Mouse (Mus musculus) forebrain, embryonic 16.5 days (tissue): ENCODE measurements around the gene Serpini1. TPM values are rescaled to one million over a fixed set of nuclear protein-coding genes. Genes with fewer than 3 reads are reported as not detected.

Experiments
- ATAC-seq: fragments of 200-750 bp; cut with Nextera tagmentation; 2 replicates; pipeline ENCODE4 v1.8.0; 2017; ENCODE audit warnings: mild to moderate bottlenecking, moderate library complexity
- H3K27ac ChIP-seq: fragments of 300-500 bp; sonication (generic); 2 replicates; pipeline ENCODE4 v1.5.1; 2014; ENCODE audit warnings: low read length, control low read depth
- H3K27me3 ChIP-seq: fragments of 300-500 bp; sonication (generic); replicated peaks from 2 replicates; pipeline ENCODE4 v1.6.1; 2014; ENCODE audit warnings: low read length; ENCODE audit not compliant: control insufficient read depth, insufficient read depth
- H3K36me3 ChIP-seq: fragments of 300-500 bp; sonication (generic); 2 replicates; pipeline ENCODE4 v1.6.1; 2014; ENCODE audit not compliant: control insufficient read depth, insufficient read depth
- H3K4me1 ChIP-seq: fragments of 300-500 bp; sonication (generic); replicated peaks from 2 replicates; pipeline ENCODE4 v1.6.1; 2014; ENCODE audit warnings: low read length; ENCODE audit not compliant: control insufficient read depth, insufficient read depth
- H3K4me2 ChIP-seq: fragments of 300-500 bp; sonication (generic); 2 replicates; pipeline ENCODE4 v1.6.1; 2014; ENCODE audit warnings: mild to moderate bottlenecking, low read length, control low read depth
- H3K4me3 ChIP-seq: fragments of 300-500 bp; sonication (generic); replicated peaks from 2 replicates; pipeline ENCODE4 v1.5.1; 2014; ENCODE audit warnings: mild to moderate bottlenecking, low read length, control low read depth
- H3K9ac ChIP-seq: fragments of 300-500 bp; sonication (generic); replicated peaks from 2 replicates; pipeline ENCODE4 v1.6.1; 2014; ENCODE audit warnings: low read depth, low read length, control low read depth
- H3K9me3 ChIP-seq: fragments of 300-500 bp; sonication (generic); 2 replicates; pipeline ENCODE4 v1.6.1; 2016; ENCODE audit warnings: low read length; ENCODE audit not compliant: control insufficient read depth
- whole genome bisulfite sequencing: fragments of 180-500 bp; shearing (Covaris S2); extraction: QIAGEN DNeasy Blood & Tissue Kit; methylation state at CpG from one replicate; pipeline ENCODE4 v1.1.7; 2014; 5-methylcytosine and 5-hydroxymethylcytosine counted together
- polyA plus RNA-seq: library from polyadenylated mRNA; unstranded; fragments of >200 nt; fragmentation: Nextera tagmentation; extraction: Ambion mirVana; gene quantifications from 2 replicates; pipeline ENCODE4 v1.2.1, GENCODE M21; 2015

Gene Serpini1
- polyA plus RNA-seq, 1 experiment from 2014 or later: 128 TPM

DNA sequence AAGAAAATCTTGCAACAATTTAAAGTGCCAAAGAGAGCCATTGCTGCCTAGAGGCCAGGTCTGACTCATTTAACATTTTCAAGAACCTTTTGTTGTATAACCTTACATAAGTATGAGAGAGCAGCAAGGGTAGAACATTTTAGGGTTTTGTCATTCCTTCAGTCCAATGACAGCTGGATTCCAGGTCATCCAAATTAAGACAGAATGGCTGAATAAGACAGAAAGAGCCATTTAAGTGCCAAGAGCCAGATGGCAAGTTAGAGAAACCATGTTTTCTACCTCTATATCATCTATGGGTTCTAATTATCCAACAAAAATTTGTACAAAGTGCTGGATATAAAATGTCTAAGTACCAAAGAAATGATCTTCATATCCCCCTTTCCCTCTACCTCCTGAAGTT lies 6.1 kb upstream of the Serpini1 start:
- H3K27ac ChIP-seq: no peak overlapping the region
- no peak for ATAC-seq
- H3K9me3 ChIP-seq: no peaks in the 10 kb centered on the region
- no peaks in the 10 kb centered on the region for H3K27me3 ChIP-seq
- no peak overlapping the region for H3K4me2 ChIP-seq
- H3K4me1 ChIP-seq: peaks cover 6% of the 10 kb centered on the region
- no peak overlapping the region for H3K4me3 ChIP-seq
- H3K9ac ChIP-seq: no peak overlapping the region
- H3K36me3 ChIP-seq: no peaks in the 10 kb centered on the region

DNA sequence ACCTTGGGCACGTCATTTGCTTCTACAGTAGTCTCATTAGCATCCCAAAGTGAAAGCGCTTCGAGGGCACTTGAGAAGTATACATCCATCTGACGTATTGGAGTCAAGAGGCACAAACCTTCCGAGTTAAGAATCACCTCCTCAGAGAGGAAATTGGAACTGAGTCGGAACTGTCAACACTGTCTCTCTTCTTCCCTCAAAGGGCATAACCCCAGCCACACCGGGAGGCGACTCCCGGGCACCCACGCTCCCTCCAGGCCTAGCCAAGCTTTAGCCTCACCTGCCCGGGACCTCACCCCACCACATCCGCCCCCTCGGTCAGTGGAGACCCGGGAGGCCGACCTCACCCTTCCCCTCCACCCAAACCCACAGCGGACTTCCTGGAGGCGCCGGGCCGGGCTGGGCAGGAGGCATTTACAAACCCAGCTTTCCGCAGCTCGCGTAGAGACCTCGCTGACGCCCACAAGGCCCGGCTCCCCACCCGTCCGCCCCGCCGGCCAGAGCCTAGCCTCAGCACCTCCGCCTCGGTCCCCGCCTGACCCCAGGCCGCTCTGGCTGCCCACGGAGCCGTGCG lies 1.1 kb upstream of the Serpini1 start:
- Histone ChIP-seq H3K9me3 (no peaks in the 10 kb centered on the region), H3K36me3 (no peaks in the 10 kb centered on the region)
- no peak; the same call in 1 of the 2 replicates for ATAC-seq

DNA sequence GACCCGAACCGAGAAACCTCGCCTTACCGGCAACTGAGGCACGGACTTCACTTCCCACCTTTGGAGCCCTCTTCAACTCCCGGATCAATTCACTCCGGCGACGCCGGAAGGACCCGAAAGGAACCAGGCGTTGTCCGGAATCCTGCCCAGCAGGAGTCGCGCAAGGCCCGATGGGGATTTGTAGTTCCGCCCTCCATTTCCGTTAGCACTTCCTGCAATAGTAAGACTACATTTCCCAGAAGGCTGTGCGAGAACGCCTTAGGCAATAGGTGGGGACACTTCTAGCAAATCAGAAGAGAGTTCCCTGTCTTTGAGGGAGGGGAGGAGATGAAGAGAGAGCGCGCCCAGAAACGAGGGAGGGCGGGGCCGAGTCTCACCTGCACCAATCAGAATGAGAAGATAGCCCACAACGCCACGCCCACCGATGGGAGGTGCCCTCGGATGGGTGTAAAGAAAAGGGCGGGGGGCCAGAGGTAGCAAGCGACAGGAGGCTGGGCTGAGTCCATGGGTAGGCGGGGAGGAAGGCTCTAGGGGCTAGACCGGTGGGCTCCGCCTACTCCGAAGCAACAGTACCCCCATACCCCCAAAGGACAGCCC lies 554 bp upstream of the Serpini1 start, which contains the start of gene Pdcd10:
TSS of gene Pdcd10 (minus strand) at position 162 of the 597 bp plus-strand sequence.
- no peaks in the 10 kb centered on the region for H3K36me3 ChIP-seq
- WGBS: under 1% methylated on average over 35 of the region's 35 CpGs
- H3K27me3 ChIP-seq: no peaks in the 10 kb centered on the region
- H3K4me2 ChIP-seq: peak within 1 kb of the TSS; percentile 85
- peaks cover 6% of the 10 kb centered on the region for H3K4me1 ChIP-seq
- no peaks in the 10 kb centered on the region for H3K9me3 ChIP-seq
- H3K9ac ChIP-seq: peak within 1 kb of the TSS; percentile 77
- peak within 1 kb of the TSS; percentile 87 for H3K27ac ChIP-seq
- peak; percentile 94 for ATAC-seq
- H3K4me3 ChIP-seq: peak within 1 kb of the TSS; percentile 71

More for the DNA sequence above, 1.1 kb upstream of the Serpini1 start:
- peak overlapping the region; percentile 72; the same call in 1 of the 2 replicates for H3K27ac ChIP-seq
- H3K4me3 ChIP-seq: peak overlapping the region; percentile 71
- H3K27me3 ChIP-seq: no peaks in the 10 kb centered on the region
- under 1% methylated on average over 35 of the region's 36 CpGs for WGBS
- peak overlapping the region; percentile 77 for H3K9ac ChIP-seq
- H3K4me1 ChIP-seq: peaks cover 6% of the 10 kb centered on the region
- peak overlapping the region; percentile 85 for H3K4me2 ChIP-seq

DNA sequence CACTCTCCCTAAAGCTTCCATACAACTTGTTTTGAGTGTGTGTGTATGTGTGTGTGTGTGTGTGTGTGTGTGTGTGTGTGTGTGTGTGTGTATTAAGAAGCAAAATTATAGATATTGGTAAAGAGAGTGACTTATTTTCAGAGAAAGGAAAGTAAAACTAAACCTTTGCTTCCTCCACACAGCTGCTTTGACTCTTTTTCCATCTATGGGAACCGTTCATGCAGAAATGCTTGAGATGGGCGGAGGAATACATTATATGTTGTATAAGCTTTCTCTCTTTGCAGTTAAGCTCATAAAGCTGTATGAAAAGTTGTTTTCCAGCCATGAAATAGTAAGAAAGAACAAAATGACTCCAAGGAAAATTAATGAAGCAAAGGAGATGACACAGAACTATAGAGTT lies 16.7 kb downstream of the Serpini1 start:
- Histone ChIP-seq H3K4me1 (no peaks in the 10 kb centered on the region), H3K4me3 (no peak overlapping the region), H3K9ac (no peak overlapping the region), H3K36me3 (no peaks in the 10 kb centered on the region), H3K27me3 (no peaks in the 10 kb centered on the region), H3K9me3 (no peaks in the 10 kb centered on the region), H3K4me2 (no peak overlapping the region), H3K27ac (no peak overlapping the region)
- ATAC-seq: no peak
- 74% methylated on average over 2 of the region's 2 CpGs for WGBS

DNA sequence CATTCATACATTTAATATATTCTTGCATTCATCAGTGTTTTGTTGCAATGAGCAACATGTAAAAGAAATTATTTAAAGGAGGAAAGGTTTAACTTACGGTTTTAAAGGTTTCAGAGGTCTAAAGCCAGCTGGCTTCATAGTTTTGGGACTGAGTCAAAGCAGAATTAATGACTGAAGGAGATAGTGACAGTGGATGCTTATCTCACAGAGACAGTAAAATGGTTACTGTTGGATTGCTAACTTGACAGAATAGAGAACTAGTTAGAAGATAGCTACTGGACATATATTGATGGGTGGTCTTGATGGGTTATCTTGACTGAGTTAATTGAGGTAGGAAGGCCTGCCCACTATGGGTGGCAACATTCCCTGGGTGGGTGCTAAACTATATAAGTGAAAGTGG lies 18.2 kb downstream of the Serpini1 start:
- Histone ChIP-seq H3K9me3 (no peaks in the 10 kb centered on the region), H3K4me1 (no peaks in the 10 kb centered on the region), H3K27me3 (no peaks in the 10 kb centered on the region), H3K4me3 (no peak overlapping the region), H3K9ac (no peak overlapping the region), H3K36me3 (no peaks in the 10 kb centered on the region), H3K4me2 (no peak overlapping the region), H3K27ac (no peak overlapping the region)
- ATAC-seq: no peak
- 77% methylated on average over 1 of the region's 1 CpGs for WGBS

DNA sequence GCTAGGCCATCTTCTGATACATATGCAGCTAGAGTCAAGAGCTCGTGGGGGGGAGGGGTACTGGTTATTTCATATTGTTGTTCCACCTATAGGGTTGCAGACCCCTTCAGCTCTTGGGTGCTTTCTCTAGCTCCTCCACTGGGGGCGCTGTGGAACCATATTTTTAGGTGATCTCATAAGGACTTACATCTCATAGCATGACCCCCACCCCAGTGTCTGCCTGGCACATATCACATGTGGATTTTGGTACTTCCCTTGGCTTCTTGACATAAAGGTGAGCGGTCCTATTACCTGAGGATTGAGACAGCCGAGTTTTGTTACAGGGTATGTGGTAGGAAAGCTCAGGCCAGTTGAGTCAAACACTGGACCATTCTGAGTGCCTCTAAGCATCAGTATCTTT lies 22.0 kb downstream of the Serpini1 start:
- no peaks in the 10 kb centered on the region for H3K27me3 ChIP-seq
- no peak overlapping the region for H3K4me2 ChIP-seq
- no peak overlapping the region for H3K4me3 ChIP-seq
- WGBS: 48% methylated on average over 4 of the region's 4 CpGs
- H3K4me1 ChIP-seq: 0 out of 2 replicates have a peak, but pooled peaks cover 4% of the 10 kb centered on the region
- no peak for ATAC-seq
- no peak overlapping the region for H3K27ac ChIP-seq
- no peaks in the 10 kb centered on the region for H3K36me3 ChIP-seq
- H3K9me3 ChIP-seq: no peaks in the 10 kb centered on the region
- no peak overlapping the region for H3K9ac ChIP-seq

DNA sequence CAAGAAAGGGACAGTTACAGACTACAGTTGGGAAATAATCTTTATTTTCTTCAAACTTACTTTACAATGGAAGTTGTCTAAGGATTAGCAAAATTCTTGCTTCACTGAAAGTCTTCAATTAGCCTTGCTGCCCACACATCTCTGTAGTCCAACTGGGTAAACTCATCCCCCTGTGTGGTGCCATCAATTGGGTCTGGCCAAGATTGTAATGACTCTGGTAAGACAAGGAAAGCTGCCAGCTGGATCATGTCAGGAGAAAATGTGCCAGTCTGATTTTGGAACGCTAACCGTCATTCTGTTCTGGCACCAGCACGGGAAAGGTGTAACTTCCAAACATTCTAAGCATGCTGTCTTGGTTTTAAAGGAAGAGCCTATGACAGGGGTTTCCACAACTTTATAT lies 25.9 kb downstream of the Serpini1 start:
- Histone ChIP-seq H3K4me1 (0 out of 2 replicates have a peak, but pooled peaks cover 4% of the 10 kb centered on the region), H3K9me3 (no peaks in the 10 kb centered on the region), H3K27ac (no peak overlapping the region), H3K4me3 (no peak overlapping the region), H3K9ac (no peak overlapping the region), H3K4me2 (no peak overlapping the region), H3K36me3 (no peaks in the 10 kb centered on the region), H3K27me3 (no peaks in the 10 kb centered on the region)
- ATAC-seq: peak; percentile 51
- 62% methylated on average over 3 of the region's 3 CpGs for WGBS

DNA sequence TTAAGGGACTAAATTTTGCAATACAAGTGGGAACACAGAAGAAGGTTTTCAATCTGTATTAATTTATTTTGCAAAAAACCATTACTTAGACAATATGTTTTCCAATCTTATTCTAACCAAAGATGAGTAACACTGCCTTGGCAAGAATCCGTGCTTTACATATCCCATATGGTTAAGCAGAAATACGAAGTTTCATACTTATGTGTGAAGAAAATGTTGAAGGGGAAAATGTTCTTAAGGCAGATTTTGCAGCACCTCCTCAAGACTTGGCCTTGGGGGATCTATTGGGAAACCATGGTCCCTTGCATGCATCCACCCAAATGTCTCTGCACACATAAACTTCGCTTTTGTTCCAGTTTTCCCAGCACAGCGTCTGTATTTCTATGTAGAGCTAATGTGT lies 27.6 kb downstream of the Serpini1 start:
- Histone ChIP-seq H3K4me1 (0 out of 2 replicates have a peak, but pooled peaks cover 4% of the 10 kb centered on the region), H3K9ac (no peak overlapping the region), H3K4me3 (no peak overlapping the region), H3K9me3 (no peaks in the 10 kb centered on the region), H3K27ac (peak overlapping the region; percentile 15; the same call in 1 of the 2 replicates), H3K4me2 (no peak overlapping the region), H3K27me3 (no peaks in the 10 kb centered on the region), H3K36me3 (no peaks in the 10 kb centered on the region)
- ATAC-seq: peak; percentile 27; the same call in 1 of the 2 replicates
- 64% methylated on average over 4 of the region's 4 CpGs for WGBS

DNA sequence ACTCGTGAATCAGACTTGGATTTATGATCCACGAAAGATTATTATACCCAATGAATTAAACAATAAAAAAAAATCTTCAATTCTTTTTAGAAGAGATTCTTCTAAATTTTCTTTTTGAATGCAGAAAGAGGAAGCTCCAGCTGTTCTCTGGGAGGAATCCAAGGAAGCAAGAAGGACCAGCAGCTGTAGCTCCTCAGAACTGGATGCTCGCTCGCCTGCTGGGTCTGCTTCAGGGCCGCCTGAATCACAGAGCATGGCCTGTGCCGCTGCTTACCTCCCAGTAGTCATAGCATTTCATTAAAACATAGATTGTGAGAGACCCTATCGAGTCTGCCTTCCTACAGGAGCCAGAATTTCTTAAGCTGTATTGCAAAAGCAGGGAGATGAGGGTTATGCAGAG lies 53.7 kb downstream of the Serpini1 start:
- Histone ChIP-seq H3K27ac (no peak overlapping the region), H3K4me1 (no peaks in the 10 kb centered on the region), H3K4me3 (no peak overlapping the region), H3K27me3 (no peaks in the 10 kb centered on the region), H3K4me2 (no peak overlapping the region), H3K9me3 (no peaks in the 10 kb centered on the region), H3K36me3 (0 out of 2 replicates have a peak, but pooled peaks cover 2% of the 10 kb centered on the region), H3K9ac (no peak overlapping the region)
- ATAC-seq: no peak
- 79% methylated on average over 7 of the region's 7 CpGs for WGBS
